Mouse (Mus musculus): ENCODE results near the gene Cnga2. TPM values are rescaled to one million over a fixed set of nuclear protein-coding genes. Genes with fewer than 3 reads are reported as not detected.
"Not testable (repeated sequence)": the region's sequence is repeated elsewhere in the genome, so short reads cannot be mapped to it uniquely, and the experiment has no call there.

Cnga2 gene
- polyA plus RNA-seq (2015; fragmentation: Nextera tagmentation; extraction: Ambion mirVana) = 0.08 and 0.09 TPM in 2 replicates

DNA sequence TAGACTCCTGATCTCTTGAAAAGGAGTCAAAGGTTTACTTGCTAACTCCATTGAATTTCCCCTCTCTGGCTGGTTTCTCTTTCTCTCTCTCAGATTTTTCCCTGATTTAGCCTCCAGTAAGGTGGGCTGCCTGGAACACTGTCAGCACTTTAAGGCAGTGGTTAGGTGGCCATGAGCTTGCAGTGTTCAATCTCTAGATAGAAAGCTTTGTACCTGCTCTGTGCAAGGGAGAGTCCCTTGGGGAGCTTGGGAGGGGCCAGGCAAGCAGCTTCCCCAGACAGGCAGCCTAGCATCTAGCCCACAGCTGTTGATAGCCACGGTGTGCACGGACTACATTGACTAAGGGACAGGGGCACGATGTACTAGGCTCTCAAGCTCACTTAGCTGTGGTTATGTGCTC, at the start of gene Cnga2:
Gene Cnga2 (plus strand): TSS at position 301 of the 400 bp plus-strand sequence.
- ATAC-seq (ENCODE audit: extremely low read depth, insufficient number of reproducible peaks, low FRiP score, low TSS enrichment) = no peak
- Histone ChIP-seq H3K4me2 (no peak within 1 kb of the TSS), H3K4me1 (no peaks in the 10 kb centered on the region), H3K27ac (replicated peaks) (no peak within 1 kb of the TSS), H3K36me3 (no peaks in the 10 kb centered on the region), H3K4me3 (no peak within 1 kb of the TSS), H3K27me3 (replicated peaks) (peaks cover 12% of the 10 kb centered on the region), H3K9ac (no peak within 1 kb of the TSS), H3K9me3 (no peaks in the 10 kb centered on the region)
- WGBS = 74% methylated on average over 3 of the region's 3 CpGs

DNA sequence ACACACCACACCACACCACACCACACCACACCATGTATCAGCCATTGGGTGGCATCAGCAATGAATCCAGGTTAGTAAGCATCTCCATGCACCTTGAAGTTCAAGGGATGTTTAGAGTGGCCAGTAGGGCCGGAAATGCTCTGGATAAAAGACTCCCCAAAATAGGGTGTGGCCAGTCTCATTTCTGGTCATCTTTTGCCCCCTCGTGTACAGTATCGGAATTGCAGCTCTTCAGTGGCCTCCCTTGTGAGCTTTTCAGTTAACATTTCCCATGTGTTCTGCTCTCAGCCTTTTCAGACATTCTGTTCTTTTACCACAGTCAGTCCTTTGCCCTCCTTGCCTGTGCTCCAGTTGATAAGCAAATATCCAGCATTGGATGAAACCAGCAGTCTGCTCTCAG, 45.0 kb upstream of the Cnga2 start:
- 11% methylated on average over 3 of the region's 3 CpGs for WGBS
- Histone ChIP-seq H3K27ac (replicated peaks) (no peak overlapping the region), H3K9ac (no peak overlapping the region), H3K36me3 (no peaks in the 10 kb centered on the region), H3K4me2 (no peak overlapping the region), H3K4me1 (no peaks in the 10 kb centered on the region), H3K4me3 (no peak overlapping the region), H3K9me3 (no peaks in the 10 kb centered on the region), H3K27me3 (replicated peaks) (peaks cover 17% of the 10 kb centered on the region)
- no peak for ATAC-seq (ENCODE audit: extremely low read depth, insufficient number of reproducible peaks, low FRiP score, low TSS enrichment)

DNA sequence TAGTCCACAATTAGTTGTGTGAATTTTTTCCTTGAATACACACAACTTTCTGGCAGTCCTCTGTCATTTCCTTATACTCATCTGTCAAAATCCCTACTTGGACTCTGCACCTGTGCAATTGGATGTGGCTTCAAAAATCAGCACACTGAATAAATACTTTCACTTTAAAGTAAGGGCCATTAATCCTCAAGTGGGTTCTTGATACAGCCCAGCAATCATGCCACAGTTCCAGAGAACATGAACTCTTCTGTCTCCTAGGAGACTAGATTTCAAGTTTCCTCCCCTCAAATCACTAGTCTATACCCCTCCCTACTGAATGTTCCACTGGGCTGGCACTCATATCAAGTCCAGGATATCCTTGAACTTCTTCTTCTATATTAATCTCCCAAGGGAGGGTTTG, 33.3 kb upstream of the Cnga2 start:
- ATAC-seq (ENCODE audit: extremely low read depth, insufficient number of reproducible peaks, low FRiP score, low TSS enrichment) = no peak
- Histone ChIP-seq H3K4me3 (no peak overlapping the region), H3K4me2 (no peak overlapping the region), H3K27me3 (replicated peaks) (peaks cover 31% of the 10 kb centered on the region), H3K27ac (replicated peaks) (no peak overlapping the region), H3K36me3 (no peaks in the 10 kb centered on the region), H3K9me3 (no peaks in the 10 kb centered on the region), H3K4me1 (no peaks in the 10 kb centered on the region), H3K9ac (no peak overlapping the region)

DNA sequence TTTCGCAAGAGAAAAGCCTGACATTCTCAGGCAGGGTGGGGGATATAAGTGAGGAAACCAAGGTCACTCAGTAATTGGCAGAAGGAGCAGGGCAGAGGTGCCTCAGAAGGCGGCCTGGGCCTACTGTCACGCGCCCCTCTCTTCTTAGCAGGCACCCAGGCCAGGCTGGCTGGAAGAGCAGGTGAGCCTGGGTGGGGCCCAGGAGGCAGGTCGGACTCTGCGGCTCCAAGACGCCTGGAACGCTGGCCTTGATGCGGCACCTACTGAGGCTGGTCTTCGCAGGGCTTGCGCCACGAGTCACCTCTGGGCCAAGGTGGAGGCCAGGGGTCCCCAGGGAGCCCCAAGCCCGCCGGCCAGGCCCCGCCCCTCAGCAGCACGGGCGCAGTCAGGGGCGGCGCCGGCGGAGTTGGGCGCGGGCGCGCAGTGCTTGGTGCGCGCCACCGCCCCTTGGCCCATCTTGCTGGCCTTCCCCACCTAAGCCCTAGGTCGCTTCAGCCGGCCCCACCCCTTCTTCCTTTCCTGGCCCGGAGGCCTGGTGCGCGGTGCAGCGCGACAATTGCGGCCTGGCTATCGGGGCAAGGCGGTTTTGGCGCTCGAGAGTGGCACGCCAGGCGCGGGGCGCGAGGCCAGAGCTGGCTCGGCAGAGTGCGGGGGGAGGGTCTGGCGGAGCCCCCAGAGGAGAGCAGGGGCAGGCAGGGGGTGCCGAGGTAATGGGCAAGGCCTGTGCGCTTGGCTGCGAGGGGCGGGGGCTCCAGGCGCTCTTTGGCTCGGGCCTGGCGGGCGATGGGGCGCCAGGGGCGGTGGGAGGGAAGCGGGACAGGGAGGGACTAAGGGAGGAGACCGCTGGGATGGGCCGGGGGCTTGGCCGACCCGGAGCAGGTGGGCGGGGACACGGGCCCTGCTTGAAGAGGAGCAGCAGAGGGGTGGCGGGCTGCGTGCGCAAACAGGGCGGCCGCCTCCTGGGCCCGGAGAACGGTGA, 29.3 kb upstream of the Cnga2 start, which contains the start of gene Prrg3:
Gene Prrg3 (plus strand): TSS at position 552 of the 979 bp plus-strand sequence.
- WGBS = 16% methylated on average over 55 of the region's 72 CpGs
- no peak within 1 kb of the TSS for H3K27ac ChIP-seq (replicated peaks)

DNA sequence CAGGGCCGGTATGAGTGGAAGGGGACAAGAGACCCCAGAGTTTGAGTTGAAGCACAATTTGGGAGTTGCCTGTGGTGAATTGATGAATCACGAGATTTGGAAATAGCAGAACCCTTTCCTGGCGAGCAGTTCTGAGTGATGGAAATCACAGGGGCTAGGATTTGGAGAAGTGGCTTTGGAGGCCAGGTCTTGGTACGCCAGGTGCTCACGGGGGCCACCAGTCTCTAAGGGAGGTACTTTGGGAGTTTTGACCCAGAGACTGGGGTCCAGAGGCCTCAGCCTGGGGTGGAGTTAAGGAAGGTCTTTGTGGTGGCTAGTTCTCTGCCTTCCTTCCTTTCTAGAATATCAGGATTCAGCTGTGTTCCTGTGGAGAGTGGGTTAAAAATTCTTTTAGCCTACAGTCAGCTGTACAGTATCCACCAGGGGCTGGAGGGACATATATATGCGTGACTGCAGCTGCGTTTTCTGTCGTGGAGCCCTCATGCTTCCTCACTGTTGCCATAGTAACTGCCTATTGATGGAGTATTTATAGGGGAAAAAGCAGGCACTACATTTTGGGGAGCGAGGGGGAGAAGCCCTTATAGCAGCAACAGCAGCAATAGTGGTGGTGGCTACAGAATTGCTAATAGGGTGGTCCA, 28.3 kb upstream of the Cnga2 start:
- Histone ChIP-seq H3K9me3 (no peaks in the 10 kb centered on the region), H3K27me3 (replicated peaks) (peaks cover 42% of the 10 kb centered on the region), H3K27ac (replicated peaks) (no peak overlapping the region), H3K4me3 (peak overlapping the region; percentile 56), H3K4me2 (peak overlapping the region; percentile 76), H3K4me1 (no peaks in the 10 kb centered on the region), H3K36me3 (no peaks in the 10 kb centered on the region), H3K9ac (peak overlapping the region; percentile 75)
- 41% methylated on average over 9 of the region's 9 CpGs for WGBS
- ATAC-seq (ENCODE audit: extremely low read depth, insufficient number of reproducible peaks, low FRiP score, low TSS enrichment) = no peak

More for the DNA sequence above, 29.3 kb upstream of the Cnga2 start, which contains the start of gene Prrg3:
- Histone ChIP-seq H3K9me3 (no peaks in the 10 kb centered on the region), H3K4me2 (peak within 1 kb of the TSS; percentile 76), H3K9ac (peak within 1 kb of the TSS; percentile 75), H3K4me1 (no peaks in the 10 kb centered on the region), H3K27me3 (replicated peaks) (peaks cover 42% of the 10 kb centered on the region), H3K36me3 (no peaks in the 10 kb centered on the region), H3K4me3 (peak within 1 kb of the TSS; percentile 56)
- ATAC-seq (ENCODE audit: extremely low read depth, insufficient number of reproducible peaks, low FRiP score, low TSS enrichment) = peak; percentile 72

DNA sequence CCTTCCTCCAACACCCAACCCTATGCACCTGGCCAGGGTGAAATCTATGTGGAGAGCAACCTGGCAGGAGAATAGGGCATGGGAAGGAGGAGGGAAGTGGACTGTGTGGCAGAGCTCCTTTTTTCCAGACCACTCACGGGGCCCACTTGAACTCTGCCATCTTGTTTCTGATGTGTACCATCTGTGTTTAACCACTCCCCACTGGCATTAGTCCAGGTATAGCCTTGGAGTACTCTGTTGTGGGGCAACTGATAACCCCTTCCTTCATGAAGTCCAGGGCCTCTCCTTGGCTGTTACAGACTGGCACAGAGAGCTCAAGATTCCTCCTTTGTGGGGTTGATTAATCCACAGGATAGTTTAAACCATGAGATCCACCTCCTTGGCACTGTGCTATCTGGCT, 23.4 kb upstream of the Cnga2 start:
- H3K27me3 ChIP-seq (replicated peaks) = peaks cover 12% of the 10 kb centered on the region
- H3K27ac ChIP-seq (replicated peaks) = no peak overlapping the region
- H3K4me2 ChIP-seq = no peak overlapping the region
- no peaks in the 10 kb centered on the region for H3K4me1 ChIP-seq
- H3K36me3 ChIP-seq = no peaks in the 10 kb centered on the region
- H3K9me3 ChIP-seq = no peaks in the 10 kb centered on the region
- no peak overlapping the region for H3K4me3 ChIP-seq
- 53% methylated on average over 1 of the region's 1 CpGs for WGBS
- no peak overlapping the region for H3K9ac ChIP-seq
- ATAC-seq (ENCODE audit: extremely low read depth, insufficient number of reproducible peaks, low FRiP score, low TSS enrichment) = no peak

DNA sequence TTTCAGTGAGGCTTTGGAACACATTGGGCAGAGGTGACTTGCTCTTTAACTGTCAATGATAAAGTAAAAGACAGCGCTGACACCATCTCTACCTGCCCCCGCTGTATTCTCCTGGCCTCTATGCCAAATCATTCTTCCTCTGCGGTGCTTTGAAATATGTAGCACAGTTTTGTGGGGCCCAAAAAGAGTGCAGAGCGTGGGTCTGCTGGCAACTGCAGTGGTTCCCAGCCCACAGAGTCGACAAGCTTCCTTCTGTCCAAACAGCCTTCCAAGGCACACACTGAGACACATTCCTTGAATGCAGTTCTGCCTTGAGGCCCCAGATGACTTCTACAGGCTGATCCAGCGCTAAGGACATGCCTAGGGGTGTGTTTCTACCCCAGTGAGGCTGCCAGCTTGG, 22.8 kb upstream of the Cnga2 start:
- WGBS = 73% methylated on average over 6 of the region's 6 CpGs
- Histone ChIP-seq H3K4me3 (no peak overlapping the region), H3K27ac (replicated peaks) (no peak overlapping the region), H3K4me1 (no peaks in the 10 kb centered on the region), H3K9me3 (no peaks in the 10 kb centered on the region), H3K36me3 (no peaks in the 10 kb centered on the region), H3K4me2 (no peak overlapping the region), H3K9ac (no peak overlapping the region), H3K27me3 (replicated peaks) (peaks cover 6% of the 10 kb centered on the region)
- ATAC-seq (ENCODE audit: extremely low read depth, insufficient number of reproducible peaks, low FRiP score, low TSS enrichment) = no peak

DNA sequence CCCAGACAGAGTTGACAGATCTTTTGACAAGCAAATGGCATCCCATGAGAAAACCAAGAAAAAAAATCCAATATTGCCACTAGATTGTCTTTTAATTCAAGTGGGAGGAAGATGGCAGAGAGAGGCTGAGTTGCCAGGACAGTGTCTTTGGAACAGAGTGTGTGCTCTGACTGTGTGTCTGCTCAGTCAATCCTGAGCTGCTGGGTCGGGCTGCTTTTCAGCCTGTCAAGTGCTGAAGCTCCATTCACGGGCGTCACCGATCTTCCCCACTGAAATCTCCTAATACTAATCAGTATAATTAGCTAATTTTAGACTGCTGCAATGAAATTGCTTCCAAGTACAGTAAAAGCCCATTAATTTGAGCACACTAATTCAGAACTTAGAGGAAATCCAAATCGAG, 20.3 kb upstream of the Cnga2 start:
- no peak overlapping the region for H3K9ac ChIP-seq
- H3K4me1 ChIP-seq = no peaks in the 10 kb centered on the region
- no peak overlapping the region for H3K4me3 ChIP-seq
- no peaks in the 10 kb centered on the region for H3K9me3 ChIP-seq
- WGBS = 47% methylated on average over 5 of the region's 5 CpGs
- no peak for ATAC-seq (ENCODE audit: extremely low read depth, insufficient number of reproducible peaks, low FRiP score, low TSS enrichment)
- H3K36me3 ChIP-seq = no peaks in the 10 kb centered on the region
- H3K27ac ChIP-seq (replicated peaks) = no peak overlapping the region
- H3K4me2 ChIP-seq = no peak overlapping the region
- no peaks in the 10 kb centered on the region for H3K27me3 ChIP-seq (replicated peaks)

DNA sequence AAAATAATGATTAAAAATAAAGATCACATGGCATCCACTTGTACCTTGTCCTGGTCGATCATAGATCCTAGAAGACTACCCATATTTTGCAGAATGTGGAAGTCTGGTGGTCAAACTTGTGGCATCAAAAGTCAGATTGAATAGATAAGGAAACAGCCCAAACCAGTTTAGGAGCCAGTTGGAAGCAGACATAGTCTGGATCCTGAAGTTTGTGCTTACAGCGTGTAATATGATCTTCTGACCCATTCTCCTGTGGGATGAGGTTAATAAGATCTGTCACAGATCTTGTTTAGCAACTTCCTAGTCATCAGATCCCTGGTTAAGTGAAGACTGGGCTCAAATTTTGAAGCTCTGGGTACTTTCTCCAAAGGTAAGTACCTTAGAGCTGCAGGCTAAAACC, 19.0 kb upstream of the Cnga2 start, which contains the start of gene Fate1:
Gene Fate1 (plus strand): TSS at position 301 of the 400 bp plus-strand sequence.
- no peak within 1 kb of the TSS for H3K27ac ChIP-seq (replicated peaks)
- H3K9ac ChIP-seq = no peak within 1 kb of the TSS
- H3K4me2 ChIP-seq = no peak within 1 kb of the TSS
- H3K4me1 ChIP-seq = no peaks in the 10 kb centered on the region
- H3K27me3 ChIP-seq (replicated peaks) = no peaks in the 10 kb centered on the region
- no peaks in the 10 kb centered on the region for H3K9me3 ChIP-seq
- H3K4me3 ChIP-seq = no peak within 1 kb of the TSS
- no peaks in the 10 kb centered on the region for H3K36me3 ChIP-seq
- no peak for ATAC-seq (ENCODE audit: extremely low read depth, insufficient number of reproducible peaks, low FRiP score, low TSS enrichment)
- 68% methylated on average over 2 of the region's 2 CpGs for WGBS

DNA sequence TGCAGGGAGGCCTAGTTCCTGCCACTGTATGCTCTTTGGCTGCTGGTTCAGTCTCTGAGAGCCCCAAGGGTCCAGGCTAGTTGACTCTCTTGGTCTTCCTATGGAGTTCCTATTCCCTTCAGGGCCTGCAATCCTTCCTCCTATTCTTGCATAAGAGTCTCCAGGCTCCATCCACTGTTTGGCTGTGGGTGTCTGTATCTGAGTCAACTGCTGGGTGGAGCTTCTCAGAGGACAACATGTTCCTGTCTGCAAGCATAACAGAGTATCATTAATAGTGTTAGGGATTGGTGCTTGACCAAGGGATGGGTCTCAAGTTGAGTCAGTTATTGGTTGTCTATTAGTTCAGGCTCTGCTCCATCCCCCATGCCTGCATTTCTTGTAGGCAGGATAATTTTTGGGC, 14.0 kb upstream of the Cnga2 start:
- H3K9ac ChIP-seq; H3K4me1 ChIP-seq; ATAC-seq (ENCODE audit: extremely low read depth, insufficient number of reproducible peaks, low FRiP score, low TSS enrichment); H3K9me3 ChIP-seq; H3K4me2 ChIP-seq; H3K4me3 ChIP-seq; H3K27ac ChIP-seq (replicated peaks); H3K36me3 ChIP-seq; H3K27me3 ChIP-seq (replicated peaks): not testable (repeated sequence)

DNA sequence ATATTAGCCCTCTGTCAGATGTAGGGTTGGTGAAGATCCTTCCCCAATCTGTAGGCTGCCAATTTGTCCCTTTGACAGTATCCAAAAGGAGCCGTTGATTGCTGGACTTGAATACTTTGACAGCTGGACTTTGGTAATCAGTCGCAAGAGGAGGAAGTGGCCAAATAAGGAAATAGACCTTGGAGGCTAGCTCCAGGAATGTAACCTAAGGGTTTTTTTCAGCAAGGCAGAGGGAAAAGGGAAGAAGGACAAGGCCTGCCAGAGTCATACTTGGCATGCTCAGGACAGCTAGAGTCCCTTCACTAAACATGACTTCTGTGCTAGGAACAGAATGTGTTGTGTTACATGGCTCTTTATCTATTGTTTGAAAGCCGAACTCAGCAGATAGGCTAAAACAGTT, 11.2 kb upstream of the Cnga2 start:
- Histone ChIP-seq H3K9me3 (no peaks in the 10 kb centered on the region), H3K27ac (replicated peaks) (no peak overlapping the region), H3K36me3 (no peaks in the 10 kb centered on the region), H3K27me3 (replicated peaks) (no peaks in the 10 kb centered on the region), H3K4me1 (no peaks in the 10 kb centered on the region), H3K9ac (no peak overlapping the region), H3K4me3 (no peak overlapping the region), H3K4me2 (no peak overlapping the region)
- ATAC-seq (ENCODE audit: extremely low read depth, insufficient number of reproducible peaks, low FRiP score, low TSS enrichment) = no peak
- 22% methylated on average over 3 of the region's 3 CpGs for WGBS

Measured in heart, embryonic 13.5 days (tissue).